Mouse (Mus musculus) kidney, embryonic 15.5 days (tissue): ENCODE results near the gene Bbof1. TPM values are rescaled to one million over a fixed set of nuclear protein-coding genes. Genes with fewer than 3 reads are reported as not detected.

ENCODE experiments used
- ATAC-seq: fragments of 200-750 bp; cut with Nextera tagmentation; replicated peaks from 2 replicates; pipeline ENCODE4 v1.8.0; 2017; ENCODE audit warnings: moderate TSS enrichment; ENCODE audit not compliant: low FRiP score
- H3K27ac ChIP-seq: fragments of 300-500 bp; sonication (generic); 2 replicates; pipeline ENCODE4 v1.5.1; 2015; ENCODE audit warnings: mild to moderate bottlenecking, inconsistent platforms
- H3K27me3 ChIP-seq: fragments of 300-500 bp; sonication (generic); 2 replicates; pipeline ENCODE4 v1.6.1; 2015; ENCODE audit warnings: inconsistent platforms
- H3K36me3 ChIP-seq: fragments of 300-500 bp; sonication (generic); 2 replicates; pipeline ENCODE4 v1.6.1; 2015; ENCODE audit warnings: inconsistent platforms
- H3K4me1 ChIP-seq: fragments of 300-500 bp; sonication (generic); 2 replicates; pipeline ENCODE4 v1.6.1; 2015; ENCODE audit warnings: inconsistent platforms
- H3K4me2 ChIP-seq: fragments of 300-500 bp; sonication (generic); 2 replicates; pipeline ENCODE4 v1.6.1; 2015; ENCODE audit warnings: moderate library complexity, mild to moderate bottlenecking, inconsistent platforms
- H3K4me3 ChIP-seq: fragments of 300-500 bp; sonication (generic); replicated peaks from 2 replicates; pipeline ENCODE4 v1.5.1; 2015; ENCODE audit warnings: mild to moderate bottlenecking, inconsistent platforms
- H3K9ac ChIP-seq: fragments of 300-500 bp; sonication (generic); 2 replicates; pipeline ENCODE4 v1.6.1; 2015; ENCODE audit warnings: mild to moderate bottlenecking, inconsistent platforms
- H3K9me3 ChIP-seq: fragments of 300-500 bp; sonication (generic); replicated peaks from 2 replicates; pipeline ENCODE4 v1.6.1; 2016; ENCODE audit warnings: inconsistent platforms
- WGBS: fragments of 180-500 bp; shearing (Covaris S2); methylation state at CpG from one replicate; pipeline ENCODE4 v1.1.7; 2015; ENCODE audit warnings: mixed read lengths; 5-methylcytosine and 5-hydroxymethylcytosine counted together
- polyA plus RNA-seq: library from polyadenylated mRNA; unstranded; fragments of >200 nt; fragmentation: Nextera tagmentation; extraction: Ambion mirVana; gene quantifications from 2 replicates; pipeline ENCODE4 v1.2.1, GENCODE M21; 2015

Bbof1 gene
- polyA plus RNA-seq, 1 experiment from 2014 or later, result 1.7 TPM

- WGBS, result 86% methylated on average over 8 of the region's 8 CpGs
- H3K27ac ChIP-seq, result no peak overlapping the region
Measured at GRCm38 (mm10) chr12:84388097-84388496, 20.8 kb upstream of the Bbof1 start.

DNA sequence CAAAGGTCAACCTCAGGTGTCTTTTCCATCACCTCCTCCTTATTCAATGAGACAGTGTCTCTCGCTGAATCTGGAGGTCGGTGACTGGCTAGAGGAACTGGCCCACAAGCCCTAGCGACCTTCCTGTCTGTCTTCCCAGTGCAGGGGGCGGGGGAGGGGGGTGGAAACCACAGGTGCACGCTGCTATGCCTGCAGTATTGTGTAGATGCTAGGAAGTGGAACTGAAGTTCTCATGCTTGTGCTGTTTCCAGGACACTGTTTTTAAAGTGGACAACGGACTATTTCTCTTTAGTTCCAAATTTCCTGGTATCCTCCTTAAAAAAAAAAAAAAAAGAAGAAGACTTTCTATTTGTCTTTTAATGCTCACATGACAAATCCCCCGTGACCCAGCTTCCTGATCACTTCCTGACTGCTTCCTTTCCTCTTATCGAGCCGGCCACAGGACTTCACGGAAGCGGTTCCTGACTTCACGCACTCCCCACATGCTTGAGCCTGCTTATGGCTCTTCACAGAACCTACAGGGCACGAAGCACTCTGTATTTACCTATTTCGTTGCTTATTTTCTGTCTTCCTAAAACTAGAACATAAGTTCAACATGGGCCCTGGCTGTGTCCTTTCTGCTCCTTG is 20.0 kb upstream of the Bbof1 start:
- Histone ChIP-seq H3K9me3 (no peaks in the 10 kb centered on the region), H3K27me3 (no peaks in the 10 kb centered on the region), H3K27ac (no peak overlapping the region), H3K4me3 (no peak overlapping the region), H3K4me2 (peak overlapping the region; percentile 11; the same call in 1 of the 2 replicates), H3K9ac (no peak overlapping the region), H3K4me1 (no peaks in the 10 kb centered on the region), H3K36me3 (0 out of 2 replicates have a peak, but pooled peaks cover 7% of the 10 kb centered on the region)
- ATAC-seq, result no peak
- WGBS, result 68% methylated on average over 14 of the region's 14 CpGs

More at GRCm38 (mm10) chr12:84388097-84388496, 20.8 kb upstream of the Bbof1 start:
- H3K9me3 ChIP-seq, result no peaks in the 10 kb centered on the region
- no peaks in the 10 kb centered on the region for H3K4me1 ChIP-seq
- no peak overlapping the region for H3K4me3 ChIP-seq
- H3K4me2 ChIP-seq, result no peak overlapping the region
- H3K9ac ChIP-seq, result no peak overlapping the region
- no peak for ATAC-seq
- 0 out of 2 replicates have a peak, but pooled peaks cover 7% of the 10 kb centered on the region for H3K36me3 ChIP-seq
- H3K27me3 ChIP-seq, result no peaks in the 10 kb centered on the region

GRCm38 (mm10) chr12:84390336-84390735 is 18.5 kb upstream of the Bbof1 start:
- H3K4me1 ChIP-seq, result no peaks in the 10 kb centered on the region
- no peak overlapping the region for H3K4me2 ChIP-seq
- no peak overlapping the region for H3K4me3 ChIP-seq
- ATAC-seq, result no peak
- H3K27me3 ChIP-seq, result no peaks in the 10 kb centered on the region
- 0 out of 2 replicates have a peak, but pooled peaks cover 7% of the 10 kb centered on the region for H3K36me3 ChIP-seq
- H3K9ac ChIP-seq, result no peak overlapping the region
- 87% methylated on average over 6 of the region's 6 CpGs for WGBS
- H3K9me3 ChIP-seq, result no peaks in the 10 kb centered on the region
- H3K27ac ChIP-seq, result no peak overlapping the region

DNA sequence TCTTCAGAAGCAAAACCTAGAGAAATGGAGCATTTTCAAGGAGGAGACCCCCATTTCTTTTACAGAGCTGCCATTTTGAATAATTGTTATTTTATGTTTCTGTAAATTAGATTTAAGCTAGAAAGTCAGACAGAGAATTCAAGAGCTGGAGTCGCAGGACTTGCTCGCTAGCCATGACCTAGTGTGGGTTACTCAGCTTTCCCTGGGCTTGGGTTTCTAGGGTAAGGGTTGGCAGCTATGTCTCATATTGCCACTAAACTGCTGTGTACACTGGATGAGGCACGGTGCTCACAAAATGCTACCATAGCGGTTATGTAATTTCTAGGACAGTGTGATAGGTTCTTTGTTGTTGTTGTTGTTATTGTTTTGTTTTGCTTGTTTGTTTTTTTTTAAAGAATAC is 16.2 kb upstream of the Bbof1 start:
- H3K27ac ChIP-seq, result no peak overlapping the region
- no peak overlapping the region for H3K4me3 ChIP-seq
- no peaks in the 10 kb centered on the region for H3K4me1 ChIP-seq
- H3K27me3 ChIP-seq, result no peaks in the 10 kb centered on the region
- no peak for ATAC-seq
- no peaks in the 10 kb centered on the region for H3K9me3 ChIP-seq
- H3K4me2 ChIP-seq, result no peak overlapping the region
- H3K36me3 ChIP-seq, result 0 out of 2 replicates have a peak, but pooled peaks cover 7% of the 10 kb centered on the region
- WGBS, result 94% methylated on average over 4 of the region's 4 CpGs
- H3K9ac ChIP-seq, result no peak overlapping the region

GRCm38 (mm10) chr12:84393847-84394246 is 15.0 kb upstream of the Bbof1 start:
- ATAC-seq, result no peak
- H3K4me3 ChIP-seq, result no peak overlapping the region
- H3K4me1 ChIP-seq, result no peaks in the 10 kb centered on the region
- no peak overlapping the region for H3K9ac ChIP-seq
- H3K9me3 ChIP-seq, result no peaks in the 10 kb centered on the region
- WGBS, result 86% methylated on average over 5 of the region's 5 CpGs
- no peak overlapping the region for H3K4me2 ChIP-seq
- no peaks in the 10 kb centered on the region for H3K27me3 ChIP-seq
- 0 out of 2 replicates have a peak, but pooled peaks cover 3% of the 10 kb centered on the region for H3K36me3 ChIP-seq
- H3K27ac ChIP-seq, result no peak overlapping the region

GRCm38 (mm10) chr12:84396947-84397679 is 11.8 kb upstream of the Bbof1 start:
- Histone ChIP-seq H3K36me3 (no peaks in the 10 kb centered on the region), H3K4me3 (no peak overlapping the region), H3K4me1 (peaks cover 9% of the 10 kb centered on the region; the same call in 1 of the 2 replicates), H3K4me2 (no peak overlapping the region), H3K9me3 (no peaks in the 10 kb centered on the region), H3K27me3 (no peaks in the 10 kb centered on the region), H3K27ac (no peak overlapping the region), H3K9ac (no peak overlapping the region)
- 76% methylated on average over 14 of the region's 14 CpGs for WGBS
- ATAC-seq, result no peak

DNA sequence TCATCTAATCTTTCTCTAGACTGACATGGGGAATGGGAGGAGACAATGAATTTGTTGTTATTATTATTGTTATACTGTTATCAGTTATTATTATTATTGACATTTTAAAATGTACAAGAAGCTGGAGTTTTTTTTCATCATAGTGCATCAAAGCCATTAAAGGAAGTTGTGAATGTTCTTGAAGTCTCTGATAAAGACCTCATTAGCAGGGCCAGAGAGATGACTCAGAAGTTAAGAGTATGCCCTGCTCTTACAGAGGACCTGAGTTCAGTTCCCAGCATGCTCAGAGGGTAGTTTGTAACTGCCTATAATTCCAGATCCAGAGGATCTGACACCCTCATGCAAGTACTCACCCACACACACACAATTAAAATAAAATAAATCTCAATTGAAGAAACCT is 11.2 kb upstream of the Bbof1 start:
- H3K4me3 ChIP-seq, result no peak overlapping the region
- H3K9ac ChIP-seq, result no peak overlapping the region
- H3K27ac ChIP-seq, result no peak overlapping the region
- H3K4me1 ChIP-seq, result peaks cover 12% of the 10 kb centered on the region; the same call in 1 of the 2 replicates
- H3K9me3 ChIP-seq, result no peaks in the 10 kb centered on the region
- ATAC-seq, result no peak
- no peak overlapping the region for H3K4me2 ChIP-seq
- H3K27me3 ChIP-seq, result no peaks in the 10 kb centered on the region
- no peaks in the 10 kb centered on the region for H3K36me3 ChIP-seq

- ATAC-seq, result no peak
- Histone ChIP-seq H3K4me1 (peaks cover 15% of the 10 kb centered on the region; the same call in 1 of the 2 replicates), H3K27ac (no peak overlapping the region), H3K36me3 (no peaks in the 10 kb centered on the region), H3K27me3 (no peaks in the 10 kb centered on the region), H3K4me2 (no peak overlapping the region), H3K9me3 (no peaks in the 10 kb centered on the region), H3K4me3 (no peak overlapping the region), H3K9ac (no peak overlapping the region)
- 69% methylated on average over 5 of the region's 5 CpGs for WGBS
Measured at GRCm38 (mm10) chr12:84398629-84399028, 10.2 kb upstream of the Bbof1 start.

DNA sequence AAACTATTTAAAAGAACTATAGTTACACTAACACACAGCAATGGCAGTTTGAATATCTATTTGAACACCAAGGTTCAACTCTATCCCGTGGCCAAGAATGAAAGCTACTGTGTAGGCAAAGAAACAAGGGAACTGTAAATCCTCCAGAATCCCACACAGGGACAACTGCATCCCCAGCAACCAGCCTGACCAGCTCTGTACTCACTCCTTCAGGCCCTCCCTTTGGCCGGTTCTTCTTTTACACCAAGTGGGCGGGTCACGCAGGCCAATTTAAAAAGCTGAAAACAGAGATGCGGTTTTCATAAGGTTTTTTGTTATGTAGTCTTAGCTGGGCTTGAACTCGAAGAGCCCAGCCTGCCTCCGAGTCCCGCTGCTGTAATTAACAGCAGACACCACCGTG is 9.7 kb upstream of the Bbof1 start:
- Histone ChIP-seq H3K4me2 (no peak overlapping the region), H3K9me3 (no peaks in the 10 kb centered on the region), H3K27me3 (no peaks in the 10 kb centered on the region), H3K4me1 (peaks cover 15% of the 10 kb centered on the region; the same call in 1 of the 2 replicates), H3K4me3 (no peak overlapping the region), H3K9ac (no peak overlapping the region), H3K27ac (peak overlapping the region; percentile 41; the same call in 1 of the 2 replicates), H3K36me3 (no peaks in the 10 kb centered on the region)
- WGBS, result 74% methylated on average over 9 of the region's 9 CpGs
- ATAC-seq, result no peak

DNA sequence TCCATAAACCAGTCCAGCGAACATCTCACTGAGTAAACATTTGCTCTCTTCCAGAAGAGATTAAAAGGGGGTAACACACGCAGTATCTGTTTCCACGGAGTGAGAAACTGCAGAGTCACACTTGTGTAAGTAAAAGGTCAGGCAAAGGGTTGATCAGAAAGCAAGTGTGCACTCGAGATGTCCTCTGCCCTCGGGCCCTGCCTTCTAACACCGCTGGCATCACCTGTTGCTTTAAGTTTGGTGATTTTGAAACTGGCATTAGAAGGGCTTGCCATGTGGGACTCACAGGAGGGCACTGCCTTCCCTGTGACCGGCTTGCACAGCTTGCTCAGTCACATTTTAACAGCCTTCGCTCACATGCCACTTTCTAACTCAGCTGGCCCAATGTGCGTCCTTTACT is 9.2 kb upstream of the Bbof1 start:
- Histone ChIP-seq H3K36me3 (no peaks in the 10 kb centered on the region), H3K27ac (peak overlapping the region; percentile 41), H3K27me3 (no peaks in the 10 kb centered on the region), H3K4me2 (no peak overlapping the region), H3K4me3 (no peak overlapping the region), H3K9ac (no peak overlapping the region), H3K4me1 (peaks cover 15% of the 10 kb centered on the region; the same call in 1 of the 2 replicates), H3K9me3 (no peaks in the 10 kb centered on the region)
- no peak for ATAC-seq
- 60% methylated on average over 9 of the region's 9 CpGs for WGBS

DNA sequence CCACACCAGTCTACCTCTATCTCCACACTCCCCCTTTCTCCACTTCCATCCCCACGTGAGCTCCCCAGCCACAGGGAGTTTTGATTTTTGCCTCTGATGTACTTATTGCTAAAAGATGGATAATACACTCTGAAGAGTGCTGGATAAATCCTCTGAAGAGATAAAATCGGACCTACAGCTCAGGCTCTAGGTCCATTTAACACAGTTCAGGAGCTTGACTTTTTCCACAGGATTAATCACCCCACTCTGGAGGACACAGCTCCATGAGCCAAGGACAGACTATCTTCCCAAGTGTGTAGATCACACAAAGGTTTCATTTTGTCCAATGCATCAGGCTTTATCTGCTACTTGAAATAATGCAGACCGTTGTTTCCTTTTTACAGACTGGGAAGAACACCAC is 8.8 kb upstream of the Bbof1 start:
- Histone ChIP-seq H3K36me3 (no peaks in the 10 kb centered on the region), H3K27ac (peak overlapping the region; percentile 41), H3K4me2 (no peak overlapping the region), H3K9ac (no peak overlapping the region), H3K4me1 (peaks cover 15% of the 10 kb centered on the region; the same call in 1 of the 2 replicates), H3K27me3 (no peaks in the 10 kb centered on the region), H3K9me3 (no peaks in the 10 kb centered on the region), H3K4me3 (no peak overlapping the region)
- WGBS, result 81% methylated on average over 3 of the region's 3 CpGs
- no peak for ATAC-seq

- no peak overlapping the region for H3K4me3 ChIP-seq
- WGBS, result 67% methylated on average over 3 of the region's 3 CpGs
- H3K4me2 ChIP-seq, result no peak overlapping the region
- peaks cover 15% of the 10 kb centered on the region; the same call in 1 of the 2 replicates for H3K4me1 ChIP-seq
- H3K27me3 ChIP-seq, result no peaks in the 10 kb centered on the region
- no peak for ATAC-seq
- peak overlapping the region; percentile 41 for H3K27ac ChIP-seq
- H3K36me3 ChIP-seq, result no peaks in the 10 kb centered on the region
- no peak overlapping the region for H3K9ac ChIP-seq
- no peaks in the 10 kb centered on the region for H3K9me3 ChIP-seq
Measured at GRCm38 (mm10) chr12:84400653-84401052, 8.2 kb upstream of the Bbof1 start.
